Mouse (Mus musculus) embryonic facial prominence, embryonic 11.5 days (tissue): ENCODE data around the gene Rabl3. TPM values are rescaled to one million over a fixed set of nuclear protein-coding genes. Genes with fewer than 3 reads are reported as not detected.
A peak's percentile ranks its signal among the peaks of the same experiment; 100 is the strongest.

Experiments used
- ATAC-seq: fragments of 200-750 bp; cut with Nextera tagmentation; replicated peaks from 2 replicates; pipeline ENCODE4 v1.8.0; 2017; ENCODE audit warnings: low read depth; ENCODE audit not compliant: insufficient number of reproducible peaks, low FRiP score, low TSS enrichment
- DNase-seq: peaks from one replicate; pipeline ENCODE4 v3.0.0-alpha.2; 2015; ENCODE audit warnings: low spot score
- H3K27ac ChIP-seq: fragments of 300-500 bp; sonication (generic); replicated peaks from 2 replicates; pipeline ENCODE4 v1.5.1; 2014; ENCODE audit warnings: mild to moderate bottlenecking, low read depth, low read length, control low read depth
- H3K27me3 ChIP-seq: fragments of 300-500 bp; sonication (generic); 2 replicates; pipeline ENCODE4 v1.6.1; 2014; ENCODE audit warnings: mild to moderate bottlenecking, low read length, moderate library complexity, mixed read lengths; ENCODE audit not compliant: control insufficient read depth, insufficient read depth
- H3K36me3 ChIP-seq: fragments of 300-500 bp; sonication (generic); replicated peaks from 2 replicates; pipeline ENCODE4 v1.6.1; 2014; ENCODE audit warnings: low read depth, mild to moderate bottlenecking, low read length, moderate library complexity, mixed read lengths; ENCODE audit not compliant: control insufficient read depth, insufficient read depth
- H3K4me1 ChIP-seq: fragments of 300-500 bp; sonication (generic); 2 replicates; pipeline ENCODE4 v1.6.1; 2014; ENCODE audit warnings: low read length, mixed read lengths; ENCODE audit not compliant: control insufficient read depth, insufficient read depth
- H3K4me2 ChIP-seq: fragments of 300-500 bp; sonication (generic); 2 replicates; pipeline ENCODE4 v1.6.1; 2014; ENCODE audit warnings: low read depth, mild to moderate bottlenecking, control low read depth, low read length, moderate library complexity
- H3K4me3 ChIP-seq: fragments of 300-500 bp; sonication (generic); 2 replicates; pipeline ENCODE4 v1.5.1; 2014; ENCODE audit warnings: low read depth, low read length, control low read depth
- H3K9ac ChIP-seq: fragments of 300-500 bp; sonication (generic); replicated peaks from 2 replicates; pipeline ENCODE4 v1.6.1; 2014; ENCODE audit warnings: mild to moderate bottlenecking, control low read depth, low read length
- H3K9me3 ChIP-seq: fragments of 300-500 bp; sonication (generic); replicated peaks from 2 replicates; pipeline ENCODE4 v1.6.1; 2016; ENCODE audit warnings: mild to moderate bottlenecking, low read length, inconsistent platforms, mixed read lengths; ENCODE audit not compliant: control insufficient read depth
- WGBS: fragments of 180-500 bp; shearing (Covaris S2); extraction: QIAGEN DNeasy Blood & Tissue Kit; methylation state at CpG from one replicate; pipeline ENCODE4 v1.1.7; 2014; 5-methylcytosine and 5-hydroxymethylcytosine counted together
- polyA plus RNA-seq: library from polyadenylated mRNA; unstranded; fragments of >200 nt; fragmentation: Nextera tagmentation; extraction: Ambion mirVana; gene quantifications from 2 replicates; pipeline ENCODE4 v1.2.1, GENCODE M21; 2014

Rabl3 gene
- polyA plus RNA-seq, 1 experiment from 2014 or later: 41.2 TPM

- DNase-seq (no peak), ATAC-seq (no peak)
- Histone ChIP-seq H3K36me3 (no peaks in the 10 kb centered on the region), H3K9me3 (peaks cover 3% of the 10 kb centered on the region; the same call in 1 of the 2 replicates), H3K4me3 (no peak overlapping the region), H3K4me1 (no peaks in the 10 kb centered on the region), H3K27ac (no peak overlapping the region), H3K9ac (no peak overlapping the region), H3K27me3 (no peaks in the 10 kb centered on the region), H3K4me2 (no peak overlapping the region)
- WGBS: 82% methylated on average over 3 of the region's 3 CpGs
Measured at GRCm38 (mm10) chr16:37575325-37575724, 35.6 kb downstream of the Rabl3 start.

GRCm38 (mm10) chr16:37579591-37579990, 39.9 kb downstream of the Rabl3 start:
- no peak overlapping the region for H3K9ac ChIP-seq
- H3K36me3 ChIP-seq: no peaks in the 10 kb centered on the region
- ATAC-seq (no peak), DNase-seq (no peak)
- no peak overlapping the region for H3K4me3 ChIP-seq
- no peak overlapping the region for H3K4me2 ChIP-seq
- no peaks in the 10 kb centered on the region for H3K27me3 ChIP-seq
- H3K4me1 ChIP-seq: peaks cover 4% of the 10 kb centered on the region
- no peaks in the 10 kb centered on the region for H3K9me3 ChIP-seq
- no peak overlapping the region for H3K27ac ChIP-seq
- WGBS: 84% methylated on average over 1 of the region's 1 CpGs

GRCm38 (mm10) chr16:37579994-37580393, 40.3 kb downstream of the Rabl3 start, which contains the start of gene Hgd:
Gene Hgd, plus strand, starts transcription at chr16:37580153.
- H3K4me2 ChIP-seq: no peak within 1 kb of the TSS
- DNase-seq: no peak
- H3K36me3 ChIP-seq: no peaks in the 10 kb centered on the region
- H3K4me1 ChIP-seq: peaks cover 4% of the 10 kb centered on the region
- no peak within 1 kb of the TSS for H3K9ac ChIP-seq
- ATAC-seq: no peak
- H3K9me3 ChIP-seq: no peaks in the 10 kb centered on the region
- WGBS: 61% methylated on average over 4 of the region's 4 CpGs
- no peak within 1 kb of the TSS for H3K27ac ChIP-seq
- no peak within 1 kb of the TSS for H3K4me3 ChIP-seq
- H3K27me3 ChIP-seq: no peaks in the 10 kb centered on the region

GRCm38 (mm10) chr16:37580651-37581050, 41.0 kb downstream of the Rabl3 start:
- Histone ChIP-seq H3K27ac (no peak overlapping the region), H3K4me1 (peaks cover 4% of the 10 kb centered on the region), H3K27me3 (no peaks in the 10 kb centered on the region), H3K4me2 (no peak overlapping the region), H3K4me3 (no peak overlapping the region), H3K9me3 (no peaks in the 10 kb centered on the region), H3K36me3 (no peaks in the 10 kb centered on the region), H3K9ac (no peak overlapping the region)
- 81% methylated on average over 4 of the region's 4 CpGs for WGBS
- ATAC-seq (no peak), DNase-seq (no peak)

- H3K27ac ChIP-seq: no peak overlapping the region
- no peak for DNase-seq
- 84% methylated on average over 3 of the region's 3 CpGs for WGBS
Measured at GRCm38 (mm10) chr16:37581901-37582300, 42.2 kb downstream of the Rabl3 start.

GRCm38 (mm10) chr16:37583306-37583705, 43.6 kb downstream of the Rabl3 start:
- no peak overlapping the region for H3K9ac ChIP-seq
- H3K4me1 ChIP-seq: peaks cover 4% of the 10 kb centered on the region
- no peak overlapping the region for H3K4me3 ChIP-seq
- H3K4me2 ChIP-seq: no peak overlapping the region
- WGBS: 80% methylated on average over 3 of the region's 3 CpGs
- no peaks in the 10 kb centered on the region for H3K36me3 ChIP-seq
- no peak for ATAC-seq
- DNase-seq: no peak
- no peaks in the 10 kb centered on the region for H3K9me3 ChIP-seq
- no peak overlapping the region for H3K27ac ChIP-seq
- H3K27me3 ChIP-seq: no peaks in the 10 kb centered on the region

More at GRCm38 (mm10) chr16:37581901-37582300, 42.2 kb downstream of the Rabl3 start:
- no peak overlapping the region for H3K4me2 ChIP-seq
- no peaks in the 10 kb centered on the region for H3K9me3 ChIP-seq
- no peaks in the 10 kb centered on the region for H3K36me3 ChIP-seq
- no peaks in the 10 kb centered on the region for H3K27me3 ChIP-seq
- H3K9ac ChIP-seq: no peak overlapping the region
- H3K4me3 ChIP-seq: no peak overlapping the region
- H3K4me1 ChIP-seq: peaks cover 4% of the 10 kb centered on the region
- no peak for ATAC-seq

GRCm38 (mm10) chr16:37583801-37584200, 44.1 kb downstream of the Rabl3 start:
- no peak overlapping the region; the same call in 1 of the 2 replicates for H3K9ac ChIP-seq
- H3K9me3 ChIP-seq: no peaks in the 10 kb centered on the region
- 37% methylated on average over 6 of the region's 6 CpGs for WGBS
- no peaks in the 10 kb centered on the region for H3K27me3 ChIP-seq
- no peak for ATAC-seq
- peaks cover 4% of the 10 kb centered on the region for H3K4me1 ChIP-seq
- 0 out of 2 replicates have a peak overlapping the region, but pooled peaks have one; percentile 59 for H3K27ac ChIP-seq
- no peak for DNase-seq
- H3K4me3 ChIP-seq: no peak overlapping the region
- no peaks in the 10 kb centered on the region for H3K36me3 ChIP-seq
- H3K4me2 ChIP-seq: peak overlapping the region; percentile 36; the same call in 1 of the 2 replicates

GRCm38 (mm10) chr16:37584218-37585035, 44.7 kb downstream of the Rabl3 start:
- 4% methylated on average over 25 of the region's 25 CpGs for WGBS
- Histone ChIP-seq H3K9ac (peak overlapping the region; percentile 41), H3K4me3 (peak overlapping the region; percentile 2; the same call in 1 of the 2 replicates), H3K27me3 (no peaks in the 10 kb centered on the region), H3K4me1 (peaks cover 4% of the 10 kb centered on the region), H3K4me2 (peak overlapping the region; percentile 36), H3K36me3 (no peaks in the 10 kb centered on the region), H3K27ac (peak overlapping the region; percentile 59), H3K9me3 (no peaks in the 10 kb centered on the region)
- DNase-seq (peak; percentile 70), ATAC-seq (peak; percentile 78)
